Mouse (Mus musculus) embryonic fibroblast, embryonic 13.5 days (primary cell): ENCODE data around the gene Aldoc. TPM values are rescaled to one million over a fixed set of nuclear protein-coding genes. Genes with fewer than 3 reads are reported as not detected.
A peak's percentile ranks its signal among the peaks of the same experiment; 100 is the strongest.

ENCODE experiments used
- H3K27ac ChIP-seq: 2 replicates; pipeline ENCODE4 v1.5.1; 2012; ENCODE audit warnings: low read length, control low read depth, inconsistent platforms; ENCODE audit not compliant: insufficient read depth
- H3K4me1 ChIP-seq: 2 replicates; pipeline ENCODE4 v1.6.1; 2011; ENCODE audit warnings: low read length; ENCODE audit not compliant: control insufficient read depth, insufficient read depth
- H3K4me3 ChIP-seq: 2 replicates; pipeline ENCODE4 v1.5.1; 2011; ENCODE audit warnings: mild to moderate bottlenecking, control low read depth, low read length; ENCODE audit not compliant: insufficient read depth
- CTCF ChIP-seq: IDR thresholded peaks from 2 replicates; pipeline ENCODE4 v1.5.1; 2011; ENCODE audit warnings: mild to moderate bottlenecking, control low read depth, low read length, moderate library complexity, borderline replicate concordance; ENCODE audit not compliant: insufficient read depth
- POLR2A ChIP-seq: IDR thresholded peaks from 2 replicates; pipeline ENCODE4 v1.6.1; 2011; ENCODE audit warnings: low read depth, mild to moderate bottlenecking, control low read depth, low read length, moderate library complexity
- polyA plus RNA-seq: library from polyadenylated mRNA; stranded (reverse); fragments of >200 nt; gene quantifications from 2 replicates; pipeline ENCODE4 v1.2.4, GENCODE M21; 2011; ENCODE audit warnings: low read depth; ENCODE audit not compliant: missing spikeins, insufficient read length

Aldoc gene
- polyA plus RNA-seq, 1 experiment = 5.3 TPM

- no peak for TF ChIP-seq CTCF
- Histone ChIP-seq H3K27ac (no peak overlapping the region), H3K4me1 (peaks cover 3% of the 10 kb centered on the region), H3K4me3 (no peak overlapping the region)
These were observed 17.5 kb upstream of the Aldoc start for GRCm38 (mm10) chr11:78305272-78305671.

- TF ChIP-seq POLR2A (no peak), CTCF (no peak)
- H3K4me3 ChIP-seq = no peak overlapping the region
- peaks cover 3% of the 10 kb centered on the region for H3K4me1 ChIP-seq
- no peak overlapping the region for H3K27ac ChIP-seq
These were observed 11.8 kb upstream of the Aldoc start for GRCm38 (mm10) chr11:78310861-78311511.

GRCm38 (mm10) chr11:78313662-78314061 is 9.1 kb upstream of the Aldoc start:
- Histone ChIP-seq H3K4me1 (no peaks in the 10 kb centered on the region), H3K27ac (no peak overlapping the region), H3K4me3 (no peak overlapping the region)
- no peak for TF ChIP-seq CTCF

- Histone ChIP-seq H3K4me1 (no peaks in the 10 kb centered on the region), H3K27ac (no peak overlapping the region), H3K4me3 (no peak overlapping the region)
- no peak for TF ChIP-seq POLR2A
- no peak for TF ChIP-seq CTCF
These were observed 4.4 kb upstream of the Aldoc start for GRCm38 (mm10) chr11:78318411-78318810.

- Histone ChIP-seq H3K4me1 (no peaks in the 10 kb centered on the region), H3K27ac (no peak overlapping the region), H3K4me3 (no peak overlapping the region)
- TF ChIP-seq POLR2A (no peak), CTCF (no peak)
These were observed 514 bp upstream of the Aldoc start for GRCm38 (mm10) chr11:78322076-78322831.

GRCm38 (mm10) chr11:78324000-78324785 is 1.4 kb downstream of the Aldoc start:
- no peak overlapping the region for H3K27ac ChIP-seq
- H3K4me3 ChIP-seq = no peak overlapping the region
- H3K4me1 ChIP-seq = no peaks in the 10 kb centered on the region
- TF ChIP-seq CTCF (no peak), POLR2A (no peak)

- Histone ChIP-seq H3K4me1 (no peaks in the 10 kb centered on the region), H3K4me3 (no peak overlapping the region), H3K27ac (no peak overlapping the region)
- TF ChIP-seq POLR2A (no peak), CTCF (no peak)
These were observed 2.2 kb downstream of the Aldoc start for GRCm38 (mm10) chr11:78324965-78325364.

GRCm38 (mm10) chr11:78327215-78327614 is 4.4 kb downstream of the Aldoc start:
- TF ChIP-seq POLR2A (no peak), CTCF (no peak)
- H3K4me3 ChIP-seq = no peak overlapping the region
- H3K4me1 ChIP-seq = no peaks in the 10 kb centered on the region
- no peak overlapping the region for H3K27ac ChIP-seq

- TF ChIP-seq CTCF = no peak
- TF ChIP-seq POLR2A = peak; percentile 80
- Histone ChIP-seq H3K4me1 (no peaks in the 10 kb centered on the region), H3K4me3 (peak within 1 kb of the TSS; percentile 64), H3K27ac (no peak within 1 kb of the TSS)
These were observed 5.1 kb downstream of the Aldoc start, which contains the start of gene Pigs for GRCm38 (mm10) chr11:78327634-78328511. Gene Pigs (plus strand): TSS chr11:78328415.
